Mouse (Mus musculus): ENCODE data around the gene Abhd16b. TPM values are rescaled to one million over a fixed set of nuclear protein-coding genes. Genes with fewer than 3 reads are reported as not detected.

Abhd16b gene
- polyA plus RNA-seq, 1 experiment: not detected

GRCm38 (mm10) chr2:181520118-181520935, 27.3 kb downstream of the Abhd16b start, which contains the start of gene Dnajc5:
TSS of gene Dnajc5 (plus strand) at chr2:181520485.
- under 1% methylated on average over 74 of the region's 74 CpGs for WGBS
- TF ChIP-seq POLR2A (IDR thresholded peaks at IDR 0.05; ENCODE audit: low read depth, low read length) (peak; percentile 72), CTCF (conservative IDR thresholded peaks at IDR 0.05; ENCODE audit: insufficient read depth, insufficient read length, low read depth, low read length) (no peak)
- Histone ChIP-seq H3K27ac (ENCODE audit: insufficient read depth, low read depth, low read length) (peak within 1 kb of the TSS; percentile 93), H3K4me3 (ENCODE audit: insufficient read depth, low read depth, low read length) (peak within 1 kb of the TSS; percentile 87), H3K4me1 (ENCODE audit: control insufficient read depth, insufficient read depth, low read length) (peaks cover 17% of the 10 kb centered on the region), H3K36me3 (ENCODE audit: control insufficient read depth, insufficient read depth, low read length) (no peaks in the 10 kb centered on the region; the same call in 1 of the 2 replicates), H3K27me3 (replicated peaks; ENCODE audit: control insufficient read depth, insufficient read depth, low read length) (no peaks in the 10 kb centered on the region)
- DNase-seq: peak; percentile 99

- TF ChIP-seq CTCF (conservative IDR thresholded peaks at IDR 0.05; ENCODE audit: insufficient read depth, insufficient read length, low read depth, low read length): no peak
- TF ChIP-seq POLR2A (IDR thresholded peaks at IDR 0.05; ENCODE audit: low read depth, low read length): no peak
- H3K27me3 ChIP-seq (replicated peaks; ENCODE audit: control insufficient read depth, insufficient read depth, low read length): no peaks in the 10 kb centered on the region
- peaks cover 22% of the 10 kb centered on the region for H3K4me1 ChIP-seq (ENCODE audit: control insufficient read depth, insufficient read depth, low read length)
- H3K4me3 ChIP-seq (ENCODE audit: insufficient read depth, low read depth, low read length): peak overlapping the region; percentile 87
- no peaks in the 10 kb centered on the region; the same call in 1 of the 2 replicates for H3K36me3 ChIP-seq (ENCODE audit: control insufficient read depth, insufficient read depth, low read length)
- DNase-seq: no peak
- WGBS: under 1% methylated on average over 17 of the region's 17 CpGs
- H3K27ac ChIP-seq (ENCODE audit: insufficient read depth, low read depth, low read length): peak overlapping the region; percentile 93
Observed at GRCm38 (mm10) chr2:181520936-181521227, 27.9 kb downstream of the Abhd16b start.

- H3K36me3 ChIP-seq (ENCODE audit: control insufficient read depth, insufficient read depth, low read length): no peaks in the 10 kb centered on the region
- 18% methylated on average over 10 of the region's 10 CpGs for WGBS
- TF ChIP-seq CTCF (conservative IDR thresholded peaks at IDR 0.05; ENCODE audit: insufficient read depth, insufficient read length, low read depth, low read length): no peak
- no peak for TF ChIP-seq POLR2A (IDR thresholded peaks at IDR 0.05; ENCODE audit: low read depth, low read length)
- DNase-seq: no peak
- peaks cover 22% of the 10 kb centered on the region for H3K4me1 ChIP-seq (ENCODE audit: control insufficient read depth, insufficient read depth, low read length)
- no peaks in the 10 kb centered on the region for H3K27me3 ChIP-seq (replicated peaks; ENCODE audit: control insufficient read depth, insufficient read depth, low read length)
- H3K27ac ChIP-seq (ENCODE audit: insufficient read depth, low read depth, low read length): no peak overlapping the region
- peak overlapping the region; percentile 87 for H3K4me3 ChIP-seq (ENCODE audit: insufficient read depth, low read depth, low read length)
Observed at GRCm38 (mm10) chr2:181521491-181521890, 28.5 kb downstream of the Abhd16b start.

GRCm38 (mm10) chr2:181522811-181523210, 29.8 kb downstream of the Abhd16b start:
- no peak overlapping the region for H3K4me3 ChIP-seq (ENCODE audit: insufficient read depth, low read depth, low read length)
- DNase-seq: peak; percentile 47
- peaks cover 22% of the 10 kb centered on the region for H3K4me1 ChIP-seq (ENCODE audit: control insufficient read depth, insufficient read depth, low read length)
- peak; percentile 50 for TF ChIP-seq CTCF (conservative IDR thresholded peaks at IDR 0.05; ENCODE audit: insufficient read depth, insufficient read length, low read depth, low read length)
- no peak for TF ChIP-seq POLR2A (IDR thresholded peaks at IDR 0.05; ENCODE audit: low read depth, low read length)
- H3K27me3 ChIP-seq (replicated peaks; ENCODE audit: control insufficient read depth, insufficient read depth, low read length): no peaks in the 10 kb centered on the region
- H3K36me3 ChIP-seq (ENCODE audit: control insufficient read depth, insufficient read depth, low read length): no peaks in the 10 kb centered on the region
- WGBS: 67% methylated on average over 5 of the region's 5 CpGs
- H3K27ac ChIP-seq (ENCODE audit: insufficient read depth, low read depth, low read length): no peak overlapping the region

GRCm38 (mm10) chr2:181525526-181525925, 32.5 kb downstream of the Abhd16b start:
- DNase-seq: peak; percentile 21
- Histone ChIP-seq H3K4me1 (ENCODE audit: control insufficient read depth, insufficient read depth, low read length) (peaks cover 16% of the 10 kb centered on the region; the same call in 1 of the 2 replicates), H3K27ac (ENCODE audit: insufficient read depth, low read depth, low read length) (peak overlapping the region; percentile 11; the same call in 1 of the 2 replicates), H3K36me3 (ENCODE audit: control insufficient read depth, insufficient read depth, low read length) (no peaks in the 10 kb centered on the region), H3K27me3 (replicated peaks; ENCODE audit: control insufficient read depth, insufficient read depth, low read length) (no peaks in the 10 kb centered on the region), H3K4me3 (ENCODE audit: insufficient read depth, low read depth, low read length) (no peak overlapping the region)
- TF ChIP-seq POLR2A (IDR thresholded peaks at IDR 0.05; ENCODE audit: low read depth, low read length): no peak
- no peak for TF ChIP-seq CTCF (conservative IDR thresholded peaks at IDR 0.05; ENCODE audit: insufficient read depth, insufficient read length, low read depth, low read length)
- 35% methylated on average over 5 of the region's 5 CpGs for WGBS

- Histone ChIP-seq H3K4me3 (ENCODE audit: insufficient read depth, low read depth, low read length) (no peak overlapping the region), H3K27me3 (replicated peaks; ENCODE audit: control insufficient read depth, insufficient read depth, low read length) (no peaks in the 10 kb centered on the region), H3K36me3 (ENCODE audit: control insufficient read depth, insufficient read depth, low read length) (no peaks in the 10 kb centered on the region), H3K27ac (ENCODE audit: insufficient read depth, low read depth, low read length) (no peak overlapping the region), H3K4me1 (ENCODE audit: control insufficient read depth, insufficient read depth, low read length) (peaks cover 11% of the 10 kb centered on the region; the same call in 1 of the 2 replicates)
- WGBS: 36% methylated on average over 1 of the region's 1 CpGs
- TF ChIP-seq CTCF (conservative IDR thresholded peaks at IDR 0.05; ENCODE audit: insufficient read depth, insufficient read length, low read depth, low read length) (no peak), POLR2A (IDR thresholded peaks at IDR 0.05; ENCODE audit: low read depth, low read length) (no peak)
- DNase-seq: peak; percentile 38
Observed at GRCm38 (mm10) chr2:181529076-181529475, 36.1 kb downstream of the Abhd16b start.

GRCm38 (mm10) chr2:181532589-181532988, 39.6 kb downstream of the Abhd16b start:
- DNase-seq: no peak
- Histone ChIP-seq H3K36me3 (ENCODE audit: control insufficient read depth, insufficient read depth, low read length) (no peaks in the 10 kb centered on the region), H3K4me1 (ENCODE audit: control insufficient read depth, insufficient read depth, low read length) (peaks cover 9% of the 10 kb centered on the region; the same call in 1 of the 2 replicates), H3K27me3 (replicated peaks; ENCODE audit: control insufficient read depth, insufficient read depth, low read length) (no peaks in the 10 kb centered on the region), H3K4me3 (ENCODE audit: insufficient read depth, low read depth, low read length) (no peak overlapping the region), H3K27ac (ENCODE audit: insufficient read depth, low read depth, low read length) (no peak overlapping the region)
- 97% methylated on average over 3 of the region's 3 CpGs for WGBS
- no peak for TF ChIP-seq CTCF (conservative IDR thresholded peaks at IDR 0.05; ENCODE audit: insufficient read depth, insufficient read length, low read depth, low read length)
- no peak for TF ChIP-seq POLR2A (IDR thresholded peaks at IDR 0.05; ENCODE audit: low read depth, low read length)

Measured in kidney, adult 2 months (tissue).